Mouse (Mus musculus): ENCODE data around the gene Dnmt3a. TPM values are rescaled to one million over a fixed set of nuclear protein-coding genes. Genes with fewer than 3 reads are reported as not detected.

The Dnmt3a gene
- polyA plus RNA-seq, 1 experiment from 2014 or later, result 56.5 TPM

- Histone ChIP-seq H3K36me3 (ENCODE audit: control insufficient read depth, insufficient read depth, low read length) (no peaks in the 10 kb centered on the region), H3K27ac (ENCODE audit: low read depth, low read length) (no peak overlapping the region), H3K4me3 (ENCODE audit: low read depth, low read length) (no peak overlapping the region), H3K4me1 (ENCODE audit: control insufficient read depth, insufficient read depth, low read length) (peaks cover 5% of the 10 kb centered on the region; the same call in 1 of the 2 replicates), H3K9me3 (ENCODE audit: control insufficient read depth, low read length) (no peaks in the 10 kb centered on the region), H3K9ac (ENCODE audit: low read length) (no peak overlapping the region), H3K27me3 (ENCODE audit: control insufficient read depth, insufficient read depth, low read length) (peaks cover 2% of the 10 kb centered on the region; the same call in 1 of the 2 replicates), H3K4me2 (no peak overlapping the region)
- DNase-seq (ENCODE audit: low spot score, missing footprints) (no peak), ATAC-seq (ENCODE audit: low FRiP score) (peak; percentile 70; the same call in 1 of the 2 replicates)
- WGBS, result 46% methylated on average over 4 of the region's 4 CpGs
Measured at GRCm38 (mm10) chr12:3944454-3945073, 138.8 kb downstream of the Dnmt3a start.

GRCm38 (mm10) chr12:3947503-3947902 lies 141.7 kb downstream of the Dnmt3a start:
- peaks cover 2% of the 10 kb centered on the region; the same call in 1 of the 2 replicates for H3K27me3 ChIP-seq (ENCODE audit: control insufficient read depth, insufficient read depth, low read length)
- 77% methylated on average over 6 of the region's 6 CpGs for WGBS
- no peak overlapping the region for H3K9ac ChIP-seq (ENCODE audit: low read length)
- H3K4me2 ChIP-seq, result no peak overlapping the region
- no peak overlapping the region for H3K4me3 ChIP-seq (ENCODE audit: low read depth, low read length)
- no peak for DNase-seq (ENCODE audit: low spot score, missing footprints)
- H3K27ac ChIP-seq (ENCODE audit: low read depth, low read length), result no peak overlapping the region
- no peak for ATAC-seq (ENCODE audit: low FRiP score)
- H3K9me3 ChIP-seq (ENCODE audit: control insufficient read depth, low read length), result no peaks in the 10 kb centered on the region
- no peaks in the 10 kb centered on the region; the same call in 1 of the 2 replicates for H3K4me1 ChIP-seq (ENCODE audit: control insufficient read depth, insufficient read depth, low read length)
- H3K36me3 ChIP-seq (ENCODE audit: control insufficient read depth, insufficient read depth, low read length), result no peaks in the 10 kb centered on the region

- no peak within 1 kb of the TSS for H3K27ac ChIP-seq (ENCODE audit: low read depth, low read length)
- no peak within 1 kb of the TSS for H3K4me3 ChIP-seq (ENCODE audit: low read depth, low read length)
- 20% methylated on average over 22 of the region's 22 CpGs for WGBS
- H3K4me1 ChIP-seq (ENCODE audit: control insufficient read depth, insufficient read depth, low read length), result peaks cover 3% of the 10 kb centered on the region; the same call in 1 of the 2 replicates
- no peak for ATAC-seq (ENCODE audit: low FRiP score)
- no peak within 1 kb of the TSS for H3K9ac ChIP-seq (ENCODE audit: low read length)
- H3K9me3 ChIP-seq (ENCODE audit: control insufficient read depth, low read length), result no peaks in the 10 kb centered on the region
- no peak within 1 kb of the TSS for H3K4me2 ChIP-seq
- no peaks in the 10 kb centered on the region for H3K36me3 ChIP-seq (ENCODE audit: control insufficient read depth, insufficient read depth, low read length)
- H3K27me3 ChIP-seq (ENCODE audit: control insufficient read depth, insufficient read depth, low read length), result peaks cover 13% of the 10 kb centered on the region
- no peak for DNase-seq (ENCODE audit: low spot score, missing footprints)
Measured at GRCm38 (mm10) chr12:3954651-3955050, 148.8 kb downstream of the Dnmt3a start, which contains the start of gene Pomc. TSS of gene Pomc (plus strand) at chr12:3954951.

GRCm38 (mm10) chr12:3955371-3955770 lies 149.6 kb downstream of the Dnmt3a start:
- Histone ChIP-seq H3K27me3 (ENCODE audit: control insufficient read depth, insufficient read depth, low read length) (peaks cover 13% of the 10 kb centered on the region), H3K36me3 (ENCODE audit: control insufficient read depth, insufficient read depth, low read length) (no peaks in the 10 kb centered on the region), H3K4me3 (ENCODE audit: low read depth, low read length) (no peak overlapping the region), H3K4me1 (ENCODE audit: control insufficient read depth, insufficient read depth, low read length) (peaks cover 4% of the 10 kb centered on the region; the same call in 1 of the 2 replicates), H3K4me2 (no peak overlapping the region), H3K9ac (ENCODE audit: low read length) (no peak overlapping the region), H3K27ac (ENCODE audit: low read depth, low read length) (no peak overlapping the region), H3K9me3 (ENCODE audit: control insufficient read depth, low read length) (no peaks in the 10 kb centered on the region)
- WGBS, result 27% methylated on average over 10 of the region's 10 CpGs
- ATAC-seq (ENCODE audit: low FRiP score) (no peak), DNase-seq (ENCODE audit: low spot score, missing footprints) (peak; percentile 84)

- H3K27me3 ChIP-seq (ENCODE audit: control insufficient read depth, insufficient read depth, low read length), result peaks cover 13% of the 10 kb centered on the region
- peaks cover 8% of the 10 kb centered on the region; the same call in 1 of the 2 replicates for H3K4me1 ChIP-seq (ENCODE audit: control insufficient read depth, insufficient read depth, low read length)
- ATAC-seq (ENCODE audit: low FRiP score) (no peak), DNase-seq (ENCODE audit: low spot score, missing footprints) (no peak)
- H3K27ac ChIP-seq (ENCODE audit: low read depth, low read length), result no peak overlapping the region
- H3K4me2 ChIP-seq, result no peak overlapping the region
- 14% methylated on average over 3 of the region's 3 CpGs for WGBS
- no peak overlapping the region for H3K4me3 ChIP-seq (ENCODE audit: low read depth, low read length)
- no peaks in the 10 kb centered on the region for H3K9me3 ChIP-seq (ENCODE audit: control insufficient read depth, low read length)
- no peaks in the 10 kb centered on the region for H3K36me3 ChIP-seq (ENCODE audit: control insufficient read depth, insufficient read depth, low read length)
- no peak overlapping the region for H3K9ac ChIP-seq (ENCODE audit: low read length)
Measured at GRCm38 (mm10) chr12:3956351-3956750, 150.5 kb downstream of the Dnmt3a start.

GRCm38 (mm10) chr12:3959791-3960543 lies 154.2 kb downstream of the Dnmt3a start:
- Histone ChIP-seq H3K9me3 (ENCODE audit: control insufficient read depth, low read length) (no peaks in the 10 kb centered on the region), H3K9ac (ENCODE audit: low read length) (peak overlapping the region; percentile 74), H3K4me1 (ENCODE audit: control insufficient read depth, insufficient read depth, low read length) (peaks cover 8% of the 10 kb centered on the region; the same call in 1 of the 2 replicates), H3K36me3 (ENCODE audit: control insufficient read depth, insufficient read depth, low read length) (no peaks in the 10 kb centered on the region), H3K27ac (ENCODE audit: low read depth, low read length) (peak overlapping the region; percentile 75), H3K27me3 (ENCODE audit: control insufficient read depth, insufficient read depth, low read length) (peaks cover 4% of the 10 kb centered on the region), H3K4me2 (peak overlapping the region; percentile 55), H3K4me3 (ENCODE audit: low read depth, low read length) (peak overlapping the region; percentile 48)
- ATAC-seq (ENCODE audit: low FRiP score), result peak; percentile 98
- peak; percentile 99 for DNase-seq (ENCODE audit: low spot score, missing footprints)
- WGBS, result 4% methylated on average over 53 of the region's 53 CpGs

GRCm38 (mm10) chr12:3960553-3960952 lies 154.7 kb downstream of the Dnmt3a start:
- ATAC-seq (ENCODE audit: low FRiP score) (no peak), DNase-seq (ENCODE audit: low spot score, missing footprints) (peak; percentile 88)
- Histone ChIP-seq H3K4me2 (peak overlapping the region; percentile 55), H3K27ac (ENCODE audit: low read depth, low read length) (peak overlapping the region; percentile 75; the same call in 1 of the 2 replicates), H3K9ac (ENCODE audit: low read length) (peak overlapping the region; percentile 74), H3K36me3 (ENCODE audit: control insufficient read depth, insufficient read depth, low read length) (no peaks in the 10 kb centered on the region), H3K9me3 (ENCODE audit: control insufficient read depth, low read length) (no peaks in the 10 kb centered on the region), H3K4me1 (ENCODE audit: control insufficient read depth, insufficient read depth, low read length) (peaks cover 8% of the 10 kb centered on the region; the same call in 1 of the 2 replicates), H3K27me3 (ENCODE audit: control insufficient read depth, insufficient read depth, low read length) (no peaks in the 10 kb centered on the region), H3K4me3 (ENCODE audit: low read depth, low read length) (peak overlapping the region; percentile 48)
- 52% methylated on average over 4 of the region's 4 CpGs for WGBS

Measured in midbrain, embryonic 11.5 days (tissue).